Mouse (Mus musculus) heart, embryonic 10.5 days (tissue): ENCODE measurements at regions not wholly inside any gene's neighbourhood (a gene's known extent, or its start where the extent isn't known, plus 50 kb on each side); places are given as distances from the start of the nearest gene placed in this dataset.

Experiments
- DNase-seq: peaks from one replicate; pipeline ENCODE4 v3.0.0-alpha.2; 2017; ENCODE audit warnings: low spot score
- H3K27ac ChIP-seq: fragments of 300-500 bp; sonication (generic); 2 replicates; pipeline ENCODE4 v1.5.1; 2016; ENCODE audit warnings: mild to moderate bottlenecking
- H3K27me3 ChIP-seq: fragments of 300-500 bp; sonication (generic); 2 replicates; pipeline ENCODE4 v1.6.1; 2016; ENCODE audit warnings: mild to moderate bottlenecking; ENCODE audit not compliant: poor library complexity, insufficient read depth, severe bottlenecking
- H3K36me3 ChIP-seq: fragments of 300-500 bp; sonication (generic); 2 replicates; pipeline ENCODE4 v1.6.1; 2016; ENCODE audit warnings: mild to moderate bottlenecking, moderate library complexity
- H3K4me1 ChIP-seq: fragments of 300-500 bp; sonication (generic); 2 replicates; pipeline ENCODE4 v1.6.1; 2016; ENCODE audit warnings: mild to moderate bottlenecking
- H3K4me3 ChIP-seq: fragments of 300-500 bp; sonication (generic); 2 replicates; pipeline ENCODE4 v1.5.1; 2016; ENCODE audit warnings: mild to moderate bottlenecking, moderate library complexity
- H3K9me3 ChIP-seq: fragments of 300-500 bp; sonication (generic); 2 replicates; pipeline ENCODE4 v1.6.1; 2016; ENCODE audit warnings: mild to moderate bottlenecking, moderate library complexity
- WGBS: fragments of 180-500 bp; shearing (Covaris S2); methylation state at CpG from one replicate; pipeline ENCODE4 v1.1.7; 2016; 5-methylcytosine and 5-hydroxymethylcytosine counted together

- H3K4me1 ChIP-seq, result no peaks in the 10 kb centered on the region
- no peak for DNase-seq
- H3K9me3 ChIP-seq, result 0 out of 2 replicates have a peak, but pooled peaks cover under 1% of the 10 kb centered on the region
- H3K27ac ChIP-seq, result no peak overlapping the region
- WGBS, result 65% methylated on average over 3 of the region's 3 CpGs
- H3K4me3 ChIP-seq, result no peak overlapping the region
- H3K27me3 ChIP-seq, result no peaks in the 10 kb centered on the region
- no peaks in the 10 kb centered on the region for H3K36me3 ChIP-seq
Measured at GRCm38 (mm10) chr12:7870004-7870403, 107.4 kb upstream of the Apob start.

GRCm38 (mm10) chr12:7870473-7870872 lies 107.0 kb upstream of the Apob start:
- Histone ChIP-seq H3K4me1 (no peaks in the 10 kb centered on the region), H3K36me3 (no peaks in the 10 kb centered on the region), H3K27me3 (no peaks in the 10 kb centered on the region), H3K27ac (no peak overlapping the region), H3K4me3 (no peak overlapping the region), H3K9me3 (no peaks in the 10 kb centered on the region)
- WGBS, result 77% methylated on average over 5 of the region's 5 CpGs
- DNase-seq, result no peak

GRCm38 (mm10) chr12:7875454-7875853 lies 102.0 kb upstream of the Apob start:
- H3K27me3 ChIP-seq, result no peaks in the 10 kb centered on the region
- 81% methylated on average over 2 of the region's 2 CpGs for WGBS
- DNase-seq, result no peak
- H3K27ac ChIP-seq, result no peak overlapping the region
- no peaks in the 10 kb centered on the region for H3K36me3 ChIP-seq
- H3K4me3 ChIP-seq, result no peak overlapping the region
- H3K9me3 ChIP-seq, result no peaks in the 10 kb centered on the region
- H3K4me1 ChIP-seq, result no peaks in the 10 kb centered on the region

- WGBS, result 83% methylated on average over 11 of the region's 11 CpGs
- H3K36me3 ChIP-seq, result no peaks in the 10 kb centered on the region
- H3K9me3 ChIP-seq, result no peaks in the 10 kb centered on the region
- H3K27ac ChIP-seq, result no peak overlapping the region
- no peaks in the 10 kb centered on the region for H3K27me3 ChIP-seq
- DNase-seq, result no peak
- no peak overlapping the region for H3K4me3 ChIP-seq
- no peaks in the 10 kb centered on the region for H3K4me1 ChIP-seq
Measured at GRCm38 (mm10) chr12:7876302-7877063, 101.0 kb upstream of the Apob start.

GRCm38 (mm10) chr12:7878761-7879160 lies 98.7 kb upstream of the Apob start:
- Histone ChIP-seq H3K9me3 (no peaks in the 10 kb centered on the region), H3K27me3 (no peaks in the 10 kb centered on the region), H3K4me3 (no peak overlapping the region), H3K4me1 (no peaks in the 10 kb centered on the region), H3K36me3 (no peaks in the 10 kb centered on the region), H3K27ac (no peak overlapping the region)
- WGBS, result 88% methylated on average over 5 of the region's 5 CpGs
- no peak for DNase-seq

- Histone ChIP-seq H3K9me3 (no peaks in the 10 kb centered on the region), H3K36me3 (no peaks in the 10 kb centered on the region), H3K27me3 (no peaks in the 10 kb centered on the region), H3K4me3 (no peak overlapping the region), H3K27ac (no peak overlapping the region), H3K4me1 (no peaks in the 10 kb centered on the region)
- WGBS, result 47% methylated on average over 2 of the region's 2 CpGs
- DNase-seq, result no peak
Measured at GRCm38 (mm10) chr12:7896156-7896555, 81.3 kb upstream of the Apob start.

- H3K36me3 ChIP-seq, result no peaks in the 10 kb centered on the region
- H3K4me3 ChIP-seq, result no peak overlapping the region
- no peak for DNase-seq
- no peak overlapping the region for H3K27ac ChIP-seq
- H3K4me1 ChIP-seq, result no peaks in the 10 kb centered on the region
- H3K27me3 ChIP-seq, result no peaks in the 10 kb centered on the region
- no peaks in the 10 kb centered on the region for H3K9me3 ChIP-seq
- 74% methylated on average over 2 of the region's 2 CpGs for WGBS
Measured at GRCm38 (mm10) chr12:7905329-7905728, 72.1 kb upstream of the Apob start.

GRCm38 (mm10) chr12:7906831-7907230 lies 70.6 kb upstream of the Apob start:
- Histone ChIP-seq H3K36me3 (no peaks in the 10 kb centered on the region), H3K4me1 (no peaks in the 10 kb centered on the region), H3K27ac (no peak overlapping the region), H3K4me3 (no peak overlapping the region), H3K9me3 (no peaks in the 10 kb centered on the region), H3K27me3 (no peaks in the 10 kb centered on the region)
- no peak for DNase-seq
- 66% methylated on average over 2 of the region's 2 CpGs for WGBS

GRCm38 (mm10) chr12:7909746-7910360 lies 67.6 kb upstream of the Apob start:
- Histone ChIP-seq H3K4me1 (no peaks in the 10 kb centered on the region), H3K9me3 (no peaks in the 10 kb centered on the region), H3K27ac (no peak overlapping the region), H3K4me3 (no peak overlapping the region), H3K27me3 (no peaks in the 10 kb centered on the region), H3K36me3 (no peaks in the 10 kb centered on the region)
- no peak for DNase-seq
- WGBS, result 71% methylated on average over 9 of the region's 9 CpGs

GRCm38 (mm10) chr12:7910509-7910908 lies 66.9 kb upstream of the Apob start:
- Histone ChIP-seq H3K9me3 (no peaks in the 10 kb centered on the region), H3K4me1 (no peaks in the 10 kb centered on the region), H3K4me3 (no peak overlapping the region), H3K27me3 (no peaks in the 10 kb centered on the region), H3K27ac (no peak overlapping the region), H3K36me3 (no peaks in the 10 kb centered on the region)
- 67% methylated on average over 2 of the region's 2 CpGs for WGBS
- DNase-seq, result no peak

GRCm38 (mm10) chr12:7918385-7918784 lies 59.1 kb upstream of the Apob start:
- H3K36me3 ChIP-seq, result no peaks in the 10 kb centered on the region
- H3K27me3 ChIP-seq, result no peaks in the 10 kb centered on the region
- H3K4me3 ChIP-seq, result no peak overlapping the region
- no peak for DNase-seq
- no peak overlapping the region for H3K27ac ChIP-seq
- 74% methylated on average over 1 of the region's 1 CpGs for whole genome bisulfite sequencing
- no peaks in the 10 kb centered on the region for H3K4me1 ChIP-seq
- no peaks in the 10 kb centered on the region for H3K9me3 ChIP-seq

GRCm38 (mm10) chr12:7918967-7919708 lies 58.3 kb upstream of the Apob start:
- no peak overlapping the region for H3K4me3 ChIP-seq
- WGBS, result 60% methylated on average over 4 of the region's 4 CpGs
- H3K27me3 ChIP-seq, result no peaks in the 10 kb centered on the region
- no peak for DNase-seq
- H3K27ac ChIP-seq, result no peak overlapping the region
- no peaks in the 10 kb centered on the region for H3K36me3 ChIP-seq
- H3K9me3 ChIP-seq, result no peaks in the 10 kb centered on the region
- H3K4me1 ChIP-seq, result no peaks in the 10 kb centered on the region

- H3K9me3 ChIP-seq, result no peaks in the 10 kb centered on the region
- no peak overlapping the region for H3K4me3 ChIP-seq
- H3K36me3 ChIP-seq, result no peaks in the 10 kb centered on the region
- H3K27ac ChIP-seq, result no peak overlapping the region
- H3K27me3 ChIP-seq, result no peaks in the 10 kb centered on the region
- no peaks in the 10 kb centered on the region for H3K4me1 ChIP-seq
- DNase-seq, result no peak
- WGBS, result 56% methylated on average over 2 of the region's 2 CpGs
Measured at GRCm38 (mm10) chr12:7919709-7920324, 57.6 kb upstream of the Apob start.
